Mouse (Mus musculus): ENCODE data around the gene Ghdc.

Ghdc gene

GRCm38 (mm10) chr11:100782568-100782967 lies 11.8 kb upstream of the Ghdc start:
- no peak for DNase-seq (ENCODE audit: low spot score)

GRCm38 (mm10) chr11:100781763-100782475 lies 11.2 kb upstream of the Ghdc start:
- no peak for DNase-seq (ENCODE audit: low spot score)

- DNase-seq (ENCODE audit: low spot score) = no peak
Measured at GRCm38 (mm10) chr11:100780247-100780646, 9.5 kb upstream of the Ghdc start.

- DNase-seq (ENCODE audit: low spot score) = no peak
Measured at GRCm38 (mm10) chr11:100778069-100778468, 7.3 kb upstream of the Ghdc start.

GRCm38 (mm10) chr11:100775921-100776320 lies 5.2 kb upstream of the Ghdc start:
- no peak for DNase-seq (ENCODE audit: low spot score)

- no peak for DNase-seq (ENCODE audit: low spot score)
Measured at GRCm38 (mm10) chr11:100774261-100774660, 3.5 kb upstream of the Ghdc start.

GRCm38 (mm10) chr11:100769980-100770379 lies 777 bp downstream of the Ghdc start:
- no peak for DNase-seq (ENCODE audit: low spot score)

- no peak for DNase-seq (ENCODE audit: low spot score)
Measured at GRCm38 (mm10) chr11:100767871-100768270, 2.9 kb downstream of the Ghdc start.

- no peak for DNase-seq (ENCODE audit: low spot score)
Measured at GRCm38 (mm10) chr11:100766726-100767125, 4.0 kb downstream of the Ghdc start.

- DNase-seq (ENCODE audit: low spot score) = no peak
Measured at GRCm38 (mm10) chr11:100762831-100763230, 7.9 kb downstream of the Ghdc start, which contains the start of gene Hcrt. Gene Hcrt, minus strand, starts transcription at chr11:100762931.

GRCm38 (mm10) chr11:100761547-100762045 lies 9.2 kb downstream of the Ghdc start:
- peak; percentile 79 for DNase-seq (ENCODE audit: low spot score)

- DNase-seq (ENCODE audit: low spot score) = no peak
Measured at GRCm38 (mm10) chr11:100759611-100760233, 11.0 kb downstream of the Ghdc start, which contains the start of gene Kcnh4. Gene Kcnh4, minus strand, starts transcription at chr11:100759942.

GRCm38 (mm10) chr11:100758707-100759610 lies 11.8 kb downstream of the Ghdc start:
- peak; percentile 50 for DNase-seq (ENCODE audit: low spot score)

- no peak for DNase-seq (ENCODE audit: low spot score)
Measured at GRCm38 (mm10) chr11:100757566-100757965, 13.2 kb downstream of the Ghdc start.

- DNase-seq (ENCODE audit: low spot score) = no peak
Measured at GRCm38 (mm10) chr11:100756476-100756875, 14.3 kb downstream of the Ghdc start.

GRCm38 (mm10) chr11:100754693-100755057 lies 16.1 kb downstream of the Ghdc start:
- no peak for DNase-seq (ENCODE audit: low spot score)

GRCm38 (mm10) chr11:100754021-100754692 lies 16.6 kb downstream of the Ghdc start:
- DNase-seq (ENCODE audit: low spot score) = no peak

GRCm38 (mm10) chr11:100752294-100752693 lies 18.5 kb downstream of the Ghdc start:
- no peak for DNase-seq (ENCODE audit: low spot score)

- DNase-seq (ENCODE audit: low spot score) = no peak
Measured at GRCm38 (mm10) chr11:100750127-100750526, 20.6 kb downstream of the Ghdc start.

GRCm38 (mm10) chr11:100749469-100749868 lies 21.3 kb downstream of the Ghdc start:
- no peak for DNase-seq (ENCODE audit: low spot score)

GRCm38 (mm10) chr11:100748620-100749019 lies 22.1 kb downstream of the Ghdc start:
- no peak for DNase-seq (ENCODE audit: low spot score)

- DNase-seq (ENCODE audit: low spot score) = no peak
Measured at GRCm38 (mm10) chr11:100747114-100747513, 23.6 kb downstream of the Ghdc start.
